Mouse (Mus musculus): ENCODE data around the gene Btbd1. TPM values are rescaled to one million over a fixed set of nuclear protein-coding genes. Genes with fewer than 3 reads are reported as not detected.

The Btbd1 gene
- polyA plus RNA-seq, 1 experiment from 2014 or later = 37.9 TPM

- Histone ChIP-seq H3K27ac (replicated peaks) (no peak overlapping the region), H3K9me3 (ENCODE audit: control insufficient read depth, low read length) (no peaks in the 10 kb centered on the region), H3K9ac (ENCODE audit: low read length) (no peak overlapping the region), H3K4me1 (replicated peaks; ENCODE audit: control insufficient read depth, insufficient read depth) (no peaks in the 10 kb centered on the region), H3K36me3 (ENCODE audit: control insufficient read depth, insufficient read depth, low read length) (no peaks in the 10 kb centered on the region), H3K4me2 (replicated peaks; ENCODE audit: low read depth) (peak overlapping the region; percentile 5; the same call in 1 of the 2 replicates), H3K4me3 (ENCODE audit: low read depth, low read length) (no peak overlapping the region), H3K27me3 (ENCODE audit: control insufficient read depth, insufficient read depth, low read length) (no peaks in the 10 kb centered on the region)
- 52% methylated on average over 8 of the region's 8 CpGs for WGBS
- TF ChIP-seq CTCF (IDR thresholded peaks at IDR 0.05; ENCODE audit: low read depth) (no peak), EP300 (optimal IDR thresholded peaks at IDR 0.05) (no peak)
- ATAC-seq (ENCODE audit: low FRiP score, low TSS enrichment) (peak; percentile 32; the same call in 1 of the 2 replicates), DNase-seq (ENCODE audit: low spot score) (no peak)
Measured at GRCm38 (mm10) chr7:81854568-81855307, 25.5 kb upstream of the Btbd1 start.

DNA sequence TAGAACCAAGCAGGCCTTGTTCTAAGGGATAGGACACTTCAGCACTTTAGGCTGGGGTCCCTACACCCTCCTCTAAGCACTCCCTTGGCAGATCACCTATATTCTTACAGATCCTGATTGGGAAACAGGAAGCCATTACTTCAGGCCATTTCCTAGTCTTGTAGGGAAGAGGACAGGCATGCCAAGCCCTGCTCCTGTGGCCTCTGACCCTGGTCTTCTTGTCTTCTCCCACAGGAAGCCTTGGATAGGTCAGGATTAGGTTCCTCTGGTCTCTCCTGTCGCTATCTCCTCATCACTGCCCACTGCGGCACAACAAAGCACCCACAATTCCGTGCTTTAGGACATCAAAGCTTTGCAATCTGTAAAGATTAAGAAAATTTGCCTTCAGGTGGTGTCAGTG, 22.5 kb upstream of the Btbd1 start:
- 68% methylated on average over 3 of the region's 3 CpGs for WGBS

GRCm38 (mm10) chr7:81850171-81850570, 20.9 kb upstream of the Btbd1 start:
- no peak overlapping the region for H3K4me2 ChIP-seq (replicated peaks; ENCODE audit: low read depth)
- no peak for ATAC-seq (ENCODE audit: low FRiP score, low TSS enrichment)
- 78% methylated on average over 6 of the region's 6 CpGs for WGBS
- TF ChIP-seq EP300 (optimal IDR thresholded peaks at IDR 0.05) (no peak), CTCF (IDR thresholded peaks at IDR 0.05; ENCODE audit: low read depth) (no peak)
- H3K9ac ChIP-seq (ENCODE audit: low read length) = no peak overlapping the region
- no peaks in the 10 kb centered on the region for H3K36me3 ChIP-seq (ENCODE audit: control insufficient read depth, insufficient read depth, low read length)
- no peaks in the 10 kb centered on the region for H3K4me1 ChIP-seq (replicated peaks; ENCODE audit: control insufficient read depth, insufficient read depth)
- H3K4me3 ChIP-seq (ENCODE audit: low read depth, low read length) = no peak overlapping the region
- no peaks in the 10 kb centered on the region for H3K9me3 ChIP-seq (ENCODE audit: control insufficient read depth, low read length)
- H3K27me3 ChIP-seq (ENCODE audit: control insufficient read depth, insufficient read depth, low read length) = no peaks in the 10 kb centered on the region
- H3K27ac ChIP-seq (replicated peaks) = no peak overlapping the region
- DNase-seq (ENCODE audit: low spot score) = no peak

More for the DNA sequence above, 22.5 kb upstream of the Btbd1 start:
- ATAC-seq (ENCODE audit: low FRiP score, low TSS enrichment) (no peak), DNase-seq (ENCODE audit: low spot score) (no peak)
- Histone ChIP-seq H3K4me3 (ENCODE audit: low read depth, low read length) (no peak overlapping the region), H3K4me1 (replicated peaks; ENCODE audit: control insufficient read depth, insufficient read depth) (no peaks in the 10 kb centered on the region), H3K27me3 (ENCODE audit: control insufficient read depth, insufficient read depth, low read length) (no peaks in the 10 kb centered on the region), H3K36me3 (ENCODE audit: control insufficient read depth, insufficient read depth, low read length) (no peaks in the 10 kb centered on the region), H3K27ac (replicated peaks) (no peak overlapping the region), H3K4me2 (replicated peaks; ENCODE audit: low read depth) (no peak overlapping the region), H3K9ac (ENCODE audit: low read length) (no peak overlapping the region), H3K9me3 (ENCODE audit: control insufficient read depth, low read length) (no peaks in the 10 kb centered on the region)
- TF ChIP-seq CTCF (IDR thresholded peaks at IDR 0.05; ENCODE audit: low read depth) (no peak), EP300 (optimal IDR thresholded peaks at IDR 0.05) (no peak)

- DNase-seq (ENCODE audit: low spot score) (no peak), ATAC-seq (ENCODE audit: low FRiP score, low TSS enrichment) (no peak)
- Histone ChIP-seq H3K27me3 (ENCODE audit: control insufficient read depth, insufficient read depth, low read length) (no peaks in the 10 kb centered on the region), H3K4me1 (replicated peaks; ENCODE audit: control insufficient read depth, insufficient read depth) (no peaks in the 10 kb centered on the region), H3K9ac (ENCODE audit: low read length) (no peak overlapping the region), H3K36me3 (ENCODE audit: control insufficient read depth, insufficient read depth, low read length) (no peaks in the 10 kb centered on the region), H3K4me3 (ENCODE audit: low read depth, low read length) (no peak overlapping the region), H3K4me2 (replicated peaks; ENCODE audit: low read depth) (no peak overlapping the region), H3K27ac (replicated peaks) (no peak overlapping the region), H3K9me3 (ENCODE audit: control insufficient read depth, low read length) (no peaks in the 10 kb centered on the region)
- TF ChIP-seq CTCF (IDR thresholded peaks at IDR 0.05; ENCODE audit: low read depth) (0 out of 2 replicates have a peak, but pooled peaks have one; percentile 3), EP300 (optimal IDR thresholded peaks at IDR 0.05) (no peak)
- 86% methylated on average over 7 of the region's 7 CpGs for WGBS
Measured at GRCm38 (mm10) chr7:81849633-81850032, 20.4 kb upstream of the Btbd1 start.

DNA sequence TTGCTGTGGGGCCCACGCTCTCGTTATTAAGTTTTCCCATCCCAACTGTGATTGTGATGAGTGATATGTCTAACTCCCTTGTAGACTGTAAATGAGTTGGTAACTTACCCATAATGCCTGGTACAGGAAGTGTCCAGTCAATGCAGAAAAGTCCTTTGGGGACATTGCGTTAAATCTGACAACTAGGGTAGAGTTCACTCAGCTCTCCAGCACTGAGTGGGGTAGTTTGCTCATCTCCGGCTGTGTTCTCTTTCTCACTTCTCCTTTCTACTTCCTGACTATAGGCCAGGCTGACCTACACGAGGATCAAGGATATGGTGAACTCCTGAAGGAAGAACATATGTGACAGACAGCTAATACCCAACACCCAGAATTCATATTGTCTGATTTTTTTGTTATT, 20.0 kb upstream of the Btbd1 start:
- no peaks in the 10 kb centered on the region for H3K36me3 ChIP-seq (ENCODE audit: control insufficient read depth, insufficient read depth, low read length)
- H3K27ac ChIP-seq (replicated peaks) = no peak overlapping the region
- no peaks in the 10 kb centered on the region for H3K9me3 ChIP-seq (ENCODE audit: control insufficient read depth, low read length)
- no peak overlapping the region for H3K4me2 ChIP-seq (replicated peaks; ENCODE audit: low read depth)
- no peaks in the 10 kb centered on the region for H3K27me3 ChIP-seq (ENCODE audit: control insufficient read depth, insufficient read depth, low read length)
- ATAC-seq (ENCODE audit: low FRiP score, low TSS enrichment) (no peak; the same call in 1 of the 2 replicates), DNase-seq (ENCODE audit: low spot score) (no peak)
- H3K4me1 ChIP-seq (replicated peaks; ENCODE audit: control insufficient read depth, insufficient read depth) = no peaks in the 10 kb centered on the region
- no peak for TF ChIP-seq CTCF (IDR thresholded peaks at IDR 0.05; ENCODE audit: low read depth)
- TF ChIP-seq EP300 (optimal IDR thresholded peaks at IDR 0.05) = no peak
- no peak overlapping the region for H3K9ac ChIP-seq (ENCODE audit: low read length)
- WGBS = 88% methylated on average over 5 of the region's 5 CpGs
- H3K4me3 ChIP-seq (ENCODE audit: low read depth, low read length) = no peak overlapping the region

- Histone ChIP-seq H3K9me3 (ENCODE audit: control insufficient read depth, low read length) (no peaks in the 10 kb centered on the region), H3K4me3 (ENCODE audit: low read depth, low read length) (no peak overlapping the region), H3K27me3 (ENCODE audit: control insufficient read depth, insufficient read depth, low read length) (no peaks in the 10 kb centered on the region), H3K9ac (ENCODE audit: low read length) (no peak overlapping the region), H3K27ac (replicated peaks) (no peak overlapping the region), H3K4me1 (replicated peaks; ENCODE audit: control insufficient read depth, insufficient read depth) (no peaks in the 10 kb centered on the region), H3K36me3 (ENCODE audit: control insufficient read depth, insufficient read depth, low read length) (no peaks in the 10 kb centered on the region), H3K4me2 (replicated peaks; ENCODE audit: low read depth) (no peak overlapping the region)
- TF ChIP-seq EP300 (optimal IDR thresholded peaks at IDR 0.05) (no peak), CTCF (IDR thresholded peaks at IDR 0.05; ENCODE audit: low read depth) (no peak)
- WGBS = 50% methylated on average over 4 of the region's 4 CpGs
- no peak for ATAC-seq (ENCODE audit: low FRiP score, low TSS enrichment)
- no peak for DNase-seq (ENCODE audit: low spot score)
Measured at GRCm38 (mm10) chr7:81847777-81848176, 18.5 kb upstream of the Btbd1 start.
